ENCODE assay signal across 8 mouse cellular contexts in genomic region chr12:13249573-13249919, GRCm38 (mm10). TPM values are rescaled to one million over a fixed set of nuclear protein-coding genes. Genes with fewer than 3 reads are reported as not detected.
DNase-seq lines count a peak whose midpoint lies in the region; ATAC-seq and TF ChIP-seq lines count a peak whose summit lies in the region.

No protein-coding gene starts in this region.

- peaks cover 3% of the 10 kb centered on the region; the same call in 1 of the 2 replicates for H3K4me1 ChIP-seq in kidney, adult 2 months (ENCODE audit: control insufficient read depth, insufficient read depth, low read length)
- H3K4me1 ChIP-seq in embryonic facial prominence, embryonic 11.5 days (ENCODE audit: control insufficient read depth, insufficient read depth, low read length), result no peaks in the 10 kb centered on the region
- H3K4me1 ChIP-seq in hindbrain, postnatal 0 days (ENCODE audit: insufficient read depth, low read length), result peaks cover 5% of the 10 kb centered on the region; the same call in 1 of the 2 replicates
- peaks cover 9% of the 10 kb centered on the region; the same call in 1 of the 2 replicates for H3K4me1 ChIP-seq in midbrain, embryonic 14.5 days (ENCODE audit: control insufficient read depth, insufficient read depth, low read length)

- no peak for DNase-seq in kidney, adult 2 months
- DNase-seq in kidney, postnatal 14 days, result no peak
- DNase-seq in embryonic facial prominence, embryonic 11.5 days (ENCODE audit: low spot score), result no peak
- DNase-seq in hindbrain, postnatal 0 days (ENCODE audit: low spot score), result no peak
- DNase-seq in midbrain, embryonic 14.5 days, result no peak
- DNase-seq in frontal cortex, postnatal 10 days (ENCODE audit: low spot score in 2 of 2), result no peak
- no peak for DNase-seq in layer of hippocampus, postnatal 25 days (ENCODE audit: extremely low spot score in 1 of 2, low spot score in 1 of 2)
- no peak for DNase-seq in spleen, postnatal 4 days (ENCODE audit: low spot score in 2 of 2)

- no peak overlapping the region for H3K4me3 ChIP-seq in kidney, adult 2 months (ENCODE audit: insufficient read depth, low read depth, low read length)
- H3K4me3 ChIP-seq in embryonic facial prominence, embryonic 11.5 days (ENCODE audit: low read depth, low read length), result peak overlapping the region; percentile 81
- peak overlapping the region; percentile 76 for H3K4me3 ChIP-seq in hindbrain, postnatal 0 days (ENCODE audit: low read length)
- H3K4me3 ChIP-seq in midbrain, embryonic 14.5 days (replicated peaks; ENCODE audit: low read depth, low read length), result peak overlapping the region; percentile 87

- no peak for ATAC-seq in embryonic facial prominence, embryonic 11.5 days (replicated peaks; ENCODE audit: insufficient number of reproducible peaks, low FRiP score, low TSS enrichment, low read depth)
- peak; percentile 38 for ATAC-seq in hindbrain, postnatal 0 days
- peak; percentile 38 for ATAC-seq in midbrain, embryonic 14.5 days (ENCODE audit: low FRiP score, low TSS enrichment)

- no peaks in the 10 kb centered on the region for H3K9me3 ChIP-seq in embryonic facial prominence, embryonic 11.5 days (replicated peaks; ENCODE audit: control insufficient read depth, low read length)
- no peaks in the 10 kb centered on the region for H3K9me3 ChIP-seq in hindbrain, postnatal 0 days (ENCODE audit: low read length)
- no peaks in the 10 kb centered on the region for H3K9me3 ChIP-seq in midbrain, embryonic 14.5 days (ENCODE audit: control insufficient read depth, low read length)

- H3K4me2 ChIP-seq in embryonic facial prominence, embryonic 11.5 days (ENCODE audit: low read depth, low read length), result peak overlapping the region; percentile 39
- peak overlapping the region; percentile 61 for H3K4me2 ChIP-seq in hindbrain, postnatal 0 days (ENCODE audit: low read depth, low read length)
- peak overlapping the region; percentile 61 for H3K4me2 ChIP-seq in midbrain, embryonic 14.5 days (ENCODE audit: low read length)

- peak overlapping the region; percentile 96; the same call in 1 of the 2 replicates for H3K9ac ChIP-seq in embryonic facial prominence, embryonic 11.5 days (replicated peaks; ENCODE audit: low read length)
- H3K9ac ChIP-seq in hindbrain, postnatal 0 days (replicated peaks; ENCODE audit: low read length), result peak overlapping the region; percentile 88
- H3K9ac ChIP-seq in midbrain, embryonic 14.5 days (replicated peaks; ENCODE audit: low read length), result peak overlapping the region; percentile 97; the same call in 1 of the 2 replicates

- no peaks in the 10 kb centered on the region for H3K36me3 ChIP-seq in kidney, adult 2 months (ENCODE audit: control insufficient read depth, insufficient read depth, low read length)
- no peaks in the 10 kb centered on the region for H3K36me3 ChIP-seq in embryonic facial prominence, embryonic 11.5 days (replicated peaks; ENCODE audit: control insufficient read depth, insufficient read depth, low read depth, low read length)
- 0 out of 2 replicates have a peak, but pooled peaks cover under 1% of the 10 kb centered on the region for H3K36me3 ChIP-seq in hindbrain, postnatal 0 days (ENCODE audit: insufficient read depth, low read length)
- H3K36me3 ChIP-seq in midbrain, embryonic 14.5 days (ENCODE audit: control insufficient read depth, insufficient read depth, low read length), result peaks cover 5% of the 10 kb centered on the region; the same call in 1 of the 2 replicates

- H3K27ac ChIP-seq in kidney, adult 2 months (ENCODE audit: insufficient read depth, low read depth, low read length), result peak overlapping the region; percentile 61
- no peak overlapping the region; the same call in 1 of the 2 replicates for H3K27ac ChIP-seq in embryonic facial prominence, embryonic 11.5 days (replicated peaks; ENCODE audit: low read depth, low read length)
- peak overlapping the region; percentile 86; the same call in 1 of the 2 replicates for H3K27ac ChIP-seq in hindbrain, postnatal 0 days
- H3K27ac ChIP-seq in midbrain, embryonic 14.5 days (replicated peaks; ENCODE audit: low read depth, low read length), result peak overlapping the region; percentile 91

- no peak for TF ChIP-seq POLR2A in kidney, adult 2 months (IDR thresholded peaks at IDR 0.05; ENCODE audit: low read depth, low read length)

- TF ChIP-seq CTCF in kidney, adult 2 months (conservative IDR thresholded peaks at IDR 0.05; ENCODE audit: insufficient read depth, insufficient read length, low read depth, low read length), result no peak
- TF ChIP-seq CTCF in hindbrain, postnatal 0 days (IDR thresholded peaks at IDR 0.05; ENCODE audit: low read depth), result no peak

- 88% methylated on average over 3 of the region's 3 CpGs for WGBS in kidney, adult 2 months
- 88% methylated on average over 3 of the region's 3 CpGs for WGBS in embryonic facial prominence, embryonic 11.5 days
- 83% methylated on average over 3 of the region's 3 CpGs for WGBS in hindbrain, postnatal 0 days
- WGBS in midbrain, embryonic 14.5 days, result 81% methylated on average over 3 of the region's 3 CpGs

- H3K27me3 ChIP-seq in kidney, adult 2 months (replicated peaks; ENCODE audit: control insufficient read depth, insufficient read depth, low read length), result no peaks in the 10 kb centered on the region
- no peaks in the 10 kb centered on the region for H3K27me3 ChIP-seq in embryonic facial prominence, embryonic 11.5 days (ENCODE audit: control insufficient read depth, insufficient read depth, low read length)
- H3K27me3 ChIP-seq in hindbrain, postnatal 0 days (ENCODE audit: insufficient read depth, low read length), result no peaks in the 10 kb centered on the region
- H3K27me3 ChIP-seq in midbrain, embryonic 14.5 days (ENCODE audit: control insufficient read depth, insufficient read depth, low read length), result no peaks in the 10 kb centered on the region

RNA-seq across cellular contexts. Expression of gene Ddx1, which starts 0.5 kb away (rescaled TPM):
- 8.9 and 12.1 TPM in 2 replicates for polyA plus RNA-seq in kidney, adult 2 months (2012; rRNA removed)
- polyA plus RNA-seq in embryonic facial prominence, embryonic 11.5 days (2014; fragmentation: Nextera tagmentation; extraction: Ambion mirVana), result 206 and 216 TPM in 2 replicates
- 29.2 and 29.4 TPM in 2 replicates for total RNA-seq in hindbrain, postnatal 0 days (2014; rRNA removed)
- polyA plus RNA-seq in hindbrain, postnatal 0 days (2015; fragmentation: Nextera tagmentation; extraction: Ambion mirVana), result 120 and 130 TPM in 2 replicates
- polyA plus RNA-seq in midbrain, embryonic 14.5 days (2014; fragmentation: Nextera tagmentation; extraction: Ambion mirVana), result 130 and 157 TPM in 2 replicates
- 100 to 1,000 TPM; 123 to 138 TPM for total RNA-seq in layer of hippocampus, postnatal 25 days (2021)

RNA-seq across cellular contexts. Expression of gene Nbas, which starts 19.4 kb away (rescaled TPM):
- polyA plus RNA-seq in kidney, adult 2 months (2012; rRNA removed), result 16.1 and 17.5 TPM in 2 replicates
- polyA plus RNA-seq in embryonic facial prominence, embryonic 11.5 days (2014; fragmentation: Nextera tagmentation; extraction: Ambion mirVana), result 14.3 and 14.9 TPM in 2 replicates
- total RNA-seq in hindbrain, postnatal 0 days (2014; rRNA removed), result 47.8 and 48.1 TPM in 2 replicates
- 10.5 and 12.1 TPM in 2 replicates for polyA plus RNA-seq in hindbrain, postnatal 0 days (2015; fragmentation: Nextera tagmentation; extraction: Ambion mirVana)
- polyA plus RNA-seq in midbrain, embryonic 14.5 days (2014; fragmentation: Nextera tagmentation; extraction: Ambion mirVana), result 18.3 and 23.1 TPM in 2 replicates
- total RNA-seq in layer of hippocampus, postnatal 25 days (2021), result 10 to 100 TPM; 30.7 to 33.0 TPM
